Mouse (Mus musculus) heart, embryonic 10.5 days (tissue): ENCODE measurements around the gene Tmem206. TPM values are rescaled to one million over a fixed set of nuclear protein-coding genes. Genes with fewer than 3 reads are reported as not detected.

Experiments
- DNase-seq: peaks from one replicate; pipeline ENCODE4 v3.0.0-alpha.2; 2017; ENCODE audit warnings: low spot score
- H3K27ac ChIP-seq: fragments of 300-500 bp; sonication (generic); 2 replicates; pipeline ENCODE4 v1.5.1; 2016; ENCODE audit warnings: mild to moderate bottlenecking
- H3K27me3 ChIP-seq: fragments of 300-500 bp; sonication (generic); 2 replicates; pipeline ENCODE4 v1.6.1; 2016; ENCODE audit warnings: mild to moderate bottlenecking; ENCODE audit not compliant: poor library complexity, insufficient read depth, severe bottlenecking
- H3K36me3 ChIP-seq: fragments of 300-500 bp; sonication (generic); 2 replicates; pipeline ENCODE4 v1.6.1; 2016; ENCODE audit warnings: mild to moderate bottlenecking, moderate library complexity
- H3K4me1 ChIP-seq: fragments of 300-500 bp; sonication (generic); 2 replicates; pipeline ENCODE4 v1.6.1; 2016; ENCODE audit warnings: mild to moderate bottlenecking
- H3K4me3 ChIP-seq: fragments of 300-500 bp; sonication (generic); 2 replicates; pipeline ENCODE4 v1.5.1; 2016; ENCODE audit warnings: mild to moderate bottlenecking, moderate library complexity
- H3K9me3 ChIP-seq: fragments of 300-500 bp; sonication (generic); 2 replicates; pipeline ENCODE4 v1.6.1; 2016; ENCODE audit warnings: mild to moderate bottlenecking, moderate library complexity
- WGBS: fragments of 180-500 bp; shearing (Covaris S2); methylation state at CpG from one replicate; pipeline ENCODE4 v1.1.7; 2016; 5-methylcytosine and 5-hydroxymethylcytosine counted together
- polyA plus RNA-seq: library from polyadenylated mRNA; unstranded; fragments of >200 nt; fragmentation: Nextera tagmentation; extraction: Ambion mirVana; gene quantifications from 2 replicates; pipeline ENCODE4 v1.2.1, GENCODE M21; 2016

Tmem206 gene
- polyA plus RNA-seq, 1 experiment from 2014 or later = 18.8 TPM

- peaks cover 25% of the 10 kb centered on the region for H3K4me1 ChIP-seq
- DNase-seq = no peak
- no peaks in the 10 kb centered on the region for H3K27me3 ChIP-seq
- no peak overlapping the region for H3K27ac ChIP-seq
- H3K36me3 ChIP-seq = peaks cover 3% of the 10 kb centered on the region; the same call in 1 of the 2 replicates
- H3K9me3 ChIP-seq = no peaks in the 10 kb centered on the region
- 73% methylated on average over 4 of the region's 4 CpGs for WGBS
- no peak overlapping the region for H3K4me3 ChIP-seq
These were observed 11.8 kb upstream of the Tmem206 start for GRCm38 (mm10) chr1:191313926-191314325.

- Histone ChIP-seq H3K27ac (no peak overlapping the region), H3K27me3 (no peaks in the 10 kb centered on the region), H3K4me1 (peaks cover 30% of the 10 kb centered on the region), H3K4me3 (no peak overlapping the region), H3K36me3 (no peaks in the 10 kb centered on the region), H3K9me3 (no peaks in the 10 kb centered on the region)
- 80% methylated on average over 8 of the region's 8 CpGs for WGBS
- no peak for DNase-seq
These were observed 8.9 kb upstream of the Tmem206 start for GRCm38 (mm10) chr1:191316818-191317217.

- Histone ChIP-seq H3K27ac (peak within 1 kb of the TSS; percentile 99), H3K9me3 (no peaks in the 10 kb centered on the region)
- under 1% methylated on average over 38 of the region's 54 CpGs for WGBS
These were observed 8.0 kb upstream of the Tmem206 start, which contains the start of gene Nenf for GRCm38 (mm10) chr1:191317591-191318196. Gene Nenf (minus strand): TSS chr1:191318194.

GRCm38 (mm10) chr1:191318686-191319085 is 7.0 kb upstream of the Tmem206 start:
- H3K27ac ChIP-seq = 0 out of 2 replicates have a peak overlapping the region, but pooled peaks have one; percentile 18
- H3K27me3 ChIP-seq = no peaks in the 10 kb centered on the region
- 48% methylated on average over 5 of the region's 5 CpGs for WGBS
- no peaks in the 10 kb centered on the region for H3K36me3 ChIP-seq
- H3K4me1 ChIP-seq = peaks cover 24% of the 10 kb centered on the region
- DNase-seq = no peak
- H3K9me3 ChIP-seq = no peaks in the 10 kb centered on the region
- no peak overlapping the region for H3K4me3 ChIP-seq

More at GRCm38 (mm10) chr1:191317591-191318196, 8.0 kb upstream of the Tmem206 start, which contains the start of gene Nenf:
- H3K27me3 ChIP-seq = no peaks in the 10 kb centered on the region
- peaks cover 30% of the 10 kb centered on the region for H3K4me1 ChIP-seq
- H3K36me3 ChIP-seq = no peaks in the 10 kb centered on the region
- peak; percentile 88 for DNase-seq
- peak within 1 kb of the TSS; percentile 90 for H3K4me3 ChIP-seq

- DNase-seq = no peak
- Histone ChIP-seq H3K27me3 (no peaks in the 10 kb centered on the region), H3K36me3 (no peaks in the 10 kb centered on the region; the same call in 1 of the 2 replicates), H3K4me1 (peaks cover 33% of the 10 kb centered on the region), H3K9me3 (no peaks in the 10 kb centered on the region), H3K27ac (no peak overlapping the region), H3K4me3 (no peak overlapping the region)
- 89% methylated on average over 3 of the region's 3 CpGs for WGBS
These were observed 2.3 kb upstream of the Tmem206 start for GRCm38 (mm10) chr1:191323381-191323780.

GRCm38 (mm10) chr1:191324733-191325590 is 750 bp upstream of the Tmem206 start:
- no peak for DNase-seq

GRCm38 (mm10) chr1:191326233-191326882 is 646 bp downstream of the Tmem206 start:
- WGBS = 2% methylated on average over 35 of the region's 35 CpGs
- Histone ChIP-seq H3K4me3 (peak overlapping the region; percentile 89), H3K27me3 (no peaks in the 10 kb centered on the region), H3K4me1 (peaks cover 24% of the 10 kb centered on the region), H3K27ac (peak overlapping the region; percentile 91), H3K36me3 (peaks cover 11% of the 10 kb centered on the region; the same call in 1 of the 2 replicates), H3K9me3 (no peaks in the 10 kb centered on the region)
- peak; percentile 87 for DNase-seq

More at GRCm38 (mm10) chr1:191324733-191325590, 750 bp upstream of the Tmem206 start:
- Histone ChIP-seq H3K36me3 (peaks cover 9% of the 10 kb centered on the region; the same call in 1 of the 2 replicates), H3K4me1 (peaks cover 24% of the 10 kb centered on the region), H3K9me3 (no peaks in the 10 kb centered on the region), H3K27me3 (no peaks in the 10 kb centered on the region), H3K4me3 (peak overlapping the region; percentile 89), H3K27ac (peak overlapping the region; percentile 91)
- WGBS = 73% methylated on average over 7 of the region's 7 CpGs

GRCm38 (mm10) chr1:191327258-191327657 is 1.5 kb downstream of the Tmem206 start:
- peaks cover 24% of the 10 kb centered on the region for H3K4me1 ChIP-seq
- peaks cover 16% of the 10 kb centered on the region; the same call in 1 of the 2 replicates for H3K36me3 ChIP-seq
- peak overlapping the region; percentile 89 for H3K4me3 ChIP-seq
- no peaks in the 10 kb centered on the region for H3K27me3 ChIP-seq
- H3K9me3 ChIP-seq = no peaks in the 10 kb centered on the region
- no peak overlapping the region for H3K27ac ChIP-seq
- 84% methylated on average over 8 of the region's 8 CpGs for whole genome bisulfite sequencing
- no peak for DNase-seq

GRCm38 (mm10) chr1:191328019-191328441 is 2.3 kb downstream of the Tmem206 start:
- Histone ChIP-seq H3K4me1 (peaks cover 24% of the 10 kb centered on the region), H3K9me3 (no peaks in the 10 kb centered on the region), H3K27ac (no peak overlapping the region), H3K4me3 (no peak overlapping the region), H3K27me3 (no peaks in the 10 kb centered on the region), H3K36me3 (peaks cover 24% of the 10 kb centered on the region; the same call in 1 of the 2 replicates)
- no peak for DNase-seq
- WGBS = 86% methylated on average over 8 of the region's 8 CpGs

- Histone ChIP-seq H3K4me1 (peaks cover 24% of the 10 kb centered on the region), H3K27ac (no peak overlapping the region), H3K36me3 (peaks cover 40% of the 10 kb centered on the region), H3K4me3 (no peak overlapping the region), H3K27me3 (no peaks in the 10 kb centered on the region), H3K9me3 (no peaks in the 10 kb centered on the region)
- WGBS = 82% methylated on average over 4 of the region's 4 CpGs
- no peak for DNase-seq
These were observed 4.6 kb downstream of the Tmem206 start for GRCm38 (mm10) chr1:191330356-191330755.

- Histone ChIP-seq H3K27me3 (no peaks in the 10 kb centered on the region), H3K27ac (no peak overlapping the region), H3K4me1 (peaks cover 9% of the 10 kb centered on the region; the same call in 1 of the 2 replicates), H3K9me3 (no peaks in the 10 kb centered on the region), H3K4me3 (no peak overlapping the region), H3K36me3 (peaks cover 61% of the 10 kb centered on the region)
- WGBS = 71% methylated on average over 5 of the region's 5 CpGs
- peak; percentile 59 for DNase-seq
These were observed 8.8 kb downstream of the Tmem206 start for GRCm38 (mm10) chr1:191334500-191334899.

- WGBS = 80% methylated on average over 2 of the region's 2 CpGs
- H3K36me3 ChIP-seq = peaks cover 74% of the 10 kb centered on the region
- no peak overlapping the region for H3K27ac ChIP-seq
- no peaks in the 10 kb centered on the region for H3K9me3 ChIP-seq
- no peak overlapping the region for H3K4me3 ChIP-seq
- peaks cover 21% of the 10 kb centered on the region for H3K4me1 ChIP-seq
- DNase-seq = no peak
- H3K27me3 ChIP-seq = no peaks in the 10 kb centered on the region
These were observed 14.2 kb downstream of the Tmem206 start for GRCm38 (mm10) chr1:191339876-191340275.
